Mouse (Mus musculus) heart, embryonic 13.5 days (tissue): ENCODE data around the gene Fli1. TPM values are rescaled to one million over a fixed set of nuclear protein-coding genes. Genes with fewer than 3 reads are reported as not detected.

Experiments
- ATAC-seq: fragments of 200-750 bp; cut with Nextera tagmentation; 2 replicates; pipeline ENCODE4 v1.8.0; 2017; ENCODE audit warnings: moderate TSS enrichment; ENCODE audit not compliant: insufficient number of reproducible peaks, low FRiP score, low TSS enrichment; ENCODE audit errors: extremely low read depth
- H3K27ac ChIP-seq: fragments of 300-500 bp; sonication (generic); replicated peaks from 2 replicates; pipeline ENCODE4 v1.5.1; 2015; ENCODE audit warnings: moderate library complexity, mild to moderate bottlenecking, inconsistent platforms
- H3K27me3 ChIP-seq: fragments of 300-500 bp; sonication (generic); replicated peaks from 2 replicates; pipeline ENCODE4 v1.6.1; 2015; ENCODE audit warnings: mild to moderate bottlenecking, inconsistent platforms
- H3K36me3 ChIP-seq: fragments of 300-500 bp; sonication (generic); 2 replicates; pipeline ENCODE4 v1.6.1; 2015; ENCODE audit warnings: mild to moderate bottlenecking, inconsistent platforms
- H3K4me1 ChIP-seq: fragments of 300-500 bp; sonication (generic); 2 replicates; pipeline ENCODE4 v1.6.1; 2015; ENCODE audit warnings: inconsistent platforms
- H3K4me2 ChIP-seq: fragments of 300-500 bp; sonication (generic); 2 replicates; pipeline ENCODE4 v1.6.1; 2015; ENCODE audit warnings: inconsistent platforms, mild to moderate bottlenecking, moderate library complexity
- H3K4me3 ChIP-seq: fragments of 300-500 bp; sonication (generic); 2 replicates; pipeline ENCODE4 v1.5.1; 2015; ENCODE audit warnings: moderate library complexity, mild to moderate bottlenecking, inconsistent platforms
- H3K9ac ChIP-seq: fragments of 300-500 bp; sonication (generic); 2 replicates; pipeline ENCODE4 v1.6.1; 2015; ENCODE audit warnings: inconsistent platforms, mild to moderate bottlenecking, moderate library complexity
- H3K9me3 ChIP-seq: fragments of 300-500 bp; sonication (generic); 2 replicates; pipeline ENCODE4 v1.6.1; 2016; ENCODE audit warnings: inconsistent platforms
- WGBS: fragments of 180-500 bp; shearing (Covaris S2); methylation state at CpG from one replicate; pipeline ENCODE4 v1.1.7; 2015; ENCODE audit warnings: mixed read lengths; 5-methylcytosine and 5-hydroxymethylcytosine counted together
- polyA plus RNA-seq: library from polyadenylated mRNA; unstranded; fragments of >200 nt; fragmentation: Nextera tagmentation; extraction: Ambion mirVana; gene quantifications from 2 replicates; pipeline ENCODE4 v1.2.1, GENCODE M21; 2015

The Fli1 gene
- polyA plus RNA-seq, 1 experiment from 2014 or later, result 18.3 TPM

DNA sequence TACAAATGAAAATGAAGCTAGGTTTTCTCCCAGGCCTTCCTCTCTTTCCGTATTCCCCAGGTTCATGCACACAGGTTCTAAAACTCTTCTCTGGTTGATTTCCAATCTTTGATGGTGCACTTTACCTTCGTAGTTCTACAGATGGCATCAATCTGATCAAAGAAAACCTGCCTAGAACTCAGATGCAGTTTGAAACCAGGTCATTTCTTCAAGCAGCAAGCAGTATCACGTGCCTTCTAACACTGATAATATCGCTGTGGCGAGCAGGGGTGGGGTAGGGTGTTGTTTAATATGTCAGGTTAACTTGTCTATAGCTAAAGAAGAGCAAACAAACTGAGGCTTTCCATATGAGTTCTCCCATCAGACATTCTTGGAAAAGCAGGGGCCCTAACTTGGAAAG lies 4.5 kb downstream of the Fli1 start:
- H3K9ac ChIP-seq, result no peak overlapping the region
- 77% methylated on average over 5 of the region's 5 CpGs for WGBS
- peak overlapping the region; percentile 97 for H3K4me2 ChIP-seq

DNA sequence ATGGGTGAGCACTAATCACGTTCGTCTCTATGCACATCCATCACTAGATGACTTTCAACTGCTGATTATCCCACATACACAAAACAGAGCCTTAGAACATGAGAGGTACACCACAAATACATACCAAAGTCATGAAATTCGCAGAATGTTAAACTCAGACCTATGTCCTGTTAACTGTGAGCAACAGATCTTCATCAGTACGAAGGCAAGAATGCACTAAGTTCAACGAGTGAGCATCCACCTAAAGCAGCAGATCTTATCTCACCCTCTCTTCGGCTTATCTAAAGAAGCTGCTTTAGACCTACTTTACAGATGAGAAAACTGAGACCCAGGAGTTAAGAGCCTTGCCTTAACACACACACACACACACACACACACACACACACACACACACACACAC lies 5.0 kb downstream of the Fli1 start:
- Histone ChIP-seq H3K36me3 (no peaks in the 10 kb centered on the region), H3K9ac (peak overlapping the region; percentile 19; the same call in 1 of the 2 replicates)
- no peak for ATAC-seq

More for the DNA sequence above, 4.5 kb downstream of the Fli1 start:
- Histone ChIP-seq H3K4me1 (peaks cover 36% of the 10 kb centered on the region), H3K27me3 (peaks cover 37% of the 10 kb centered on the region), H3K9me3 (no peaks in the 10 kb centered on the region), H3K36me3 (no peaks in the 10 kb centered on the region), H3K27ac (no peak overlapping the region), H3K4me3 (peak overlapping the region; percentile 86)
- no peak for ATAC-seq

DNA sequence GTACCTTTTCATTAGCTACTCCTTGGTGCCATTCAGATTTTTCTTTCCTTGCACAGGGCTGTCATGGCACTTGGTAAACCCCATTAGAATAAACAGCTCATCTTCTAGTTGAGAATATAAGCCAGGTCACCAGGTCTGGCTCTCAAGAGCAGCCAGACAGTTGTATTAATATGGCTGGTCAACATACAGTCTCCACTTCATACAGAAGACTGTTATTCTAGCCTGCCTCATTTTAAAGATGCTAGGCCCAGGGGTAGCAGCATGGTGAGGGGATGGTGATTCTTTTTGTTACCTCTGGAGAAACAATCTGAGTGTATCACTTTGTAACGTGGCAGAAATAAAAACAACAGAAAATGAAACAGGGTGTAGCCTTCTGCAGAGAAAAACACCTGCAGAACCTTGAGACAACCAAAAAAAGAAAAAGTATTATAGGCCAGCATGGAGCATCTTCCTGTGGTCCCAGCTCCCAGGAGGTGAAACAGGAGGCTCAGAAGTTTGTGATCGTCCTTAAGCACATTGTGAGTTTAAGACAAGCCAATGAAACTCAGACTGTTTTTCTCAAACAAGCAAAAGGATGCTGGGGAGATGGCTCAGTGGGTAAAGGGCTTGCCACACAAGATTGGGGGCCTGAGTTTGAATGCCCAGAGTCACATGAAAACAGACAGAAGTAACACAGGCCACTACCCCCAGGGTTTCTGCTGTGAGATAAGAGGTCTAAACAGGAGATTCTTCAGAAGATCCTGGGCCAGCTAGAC lies 7.3 kb downstream of the Fli1 start:
- no peak overlapping the region for H3K4me2 ChIP-seq
- H3K27me3 ChIP-seq, result peaks cover 14% of the 10 kb centered on the region
- no peak overlapping the region for H3K9ac ChIP-seq
- H3K4me3 ChIP-seq, result no peak overlapping the region
- H3K9me3 ChIP-seq, result no peaks in the 10 kb centered on the region
- H3K36me3 ChIP-seq, result no peaks in the 10 kb centered on the region
- WGBS, result 60% methylated on average over 2 of the region's 2 CpGs
- H3K27ac ChIP-seq, result no peak overlapping the region
- H3K4me1 ChIP-seq, result peaks cover 21% of the 10 kb centered on the region; the same call in 1 of the 2 replicates
- no peak for ATAC-seq

More for the DNA sequence above, 5.0 kb downstream of the Fli1 start:
- H3K27ac ChIP-seq, result no peak overlapping the region
- peak overlapping the region; percentile 97 for H3K4me2 ChIP-seq
- peaks cover 33% of the 10 kb centered on the region for H3K27me3 ChIP-seq
- H3K9me3 ChIP-seq, result no peaks in the 10 kb centered on the region
- WGBS, result 55% methylated on average over 6 of the region's 6 CpGs
- peaks cover 32% of the 10 kb centered on the region for H3K4me1 ChIP-seq
- peak overlapping the region; percentile 86 for H3K4me3 ChIP-seq

DNA sequence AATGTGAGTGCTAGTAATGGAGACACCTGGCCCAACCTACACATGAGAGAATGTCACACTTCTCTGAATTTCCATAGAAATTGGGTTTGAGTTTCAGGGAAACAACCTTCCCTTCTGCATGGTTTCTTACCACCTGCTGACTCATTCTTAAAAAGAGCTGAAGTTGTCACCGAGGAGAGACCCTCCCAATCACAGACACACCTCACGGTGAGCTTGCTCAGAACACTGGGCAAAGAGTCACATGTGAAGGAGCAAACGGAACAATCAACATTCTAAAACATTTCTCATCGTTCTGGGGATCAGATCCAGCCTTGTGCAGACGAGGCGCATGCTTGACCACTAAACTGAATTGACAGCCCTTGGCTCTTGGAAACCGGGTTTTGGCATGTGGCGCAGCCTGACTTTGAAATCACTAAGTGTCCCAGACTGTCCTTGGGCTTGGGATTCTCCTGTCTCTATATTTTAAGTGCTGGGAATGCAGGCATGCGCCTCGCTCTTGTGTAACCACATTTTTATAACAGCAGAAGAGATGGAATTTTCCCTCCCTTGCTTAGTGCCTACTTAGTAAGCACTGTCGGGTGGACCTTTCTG lies 8.5 kb downstream of the Fli1 start:
- no peak overlapping the region for H3K9ac ChIP-seq
- H3K9me3 ChIP-seq, result no peaks in the 10 kb centered on the region
- WGBS, result 68% methylated on average over 11 of the region's 11 CpGs
- H3K27me3 ChIP-seq, result peaks cover 3% of the 10 kb centered on the region
- no peak for ATAC-seq
- no peak overlapping the region for H3K4me2 ChIP-seq
- H3K4me3 ChIP-seq, result no peak overlapping the region
- H3K27ac ChIP-seq, result no peak overlapping the region
- no peaks in the 10 kb centered on the region for H3K36me3 ChIP-seq
- peaks cover 21% of the 10 kb centered on the region for H3K4me1 ChIP-seq

DNA sequence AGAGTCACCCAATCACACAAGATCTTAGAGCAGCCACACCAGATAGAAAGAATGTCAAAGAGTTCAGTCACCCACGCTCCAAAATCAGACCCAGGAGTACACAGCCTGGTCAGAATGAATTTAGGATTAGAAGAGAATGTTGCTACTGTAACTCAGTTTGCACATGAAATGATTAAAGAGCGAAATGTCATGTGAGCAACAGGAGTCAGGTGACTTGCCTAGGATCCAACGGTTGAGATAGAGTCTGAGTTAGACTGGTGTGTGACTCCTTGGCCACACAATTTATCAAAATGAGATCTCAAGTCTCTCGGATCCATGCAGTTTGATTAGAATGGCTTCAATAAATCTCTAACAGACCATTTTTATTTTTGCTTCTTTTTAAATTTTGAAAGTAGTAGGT lies 11.1 kb downstream of the Fli1 start:
- Histone ChIP-seq H3K4me3 (no peak overlapping the region), H3K27ac (0 out of 2 replicates have a peak overlapping the region, but pooled peaks have one; percentile 15), H3K9ac (no peak overlapping the region), H3K4me1 (peaks cover 9% of the 10 kb centered on the region), H3K9me3 (no peaks in the 10 kb centered on the region), H3K4me2 (no peak overlapping the region), H3K27me3 (no peaks in the 10 kb centered on the region), H3K36me3 (no peaks in the 10 kb centered on the region)
- no peak for ATAC-seq
- 69% methylated on average over 4 of the region's 4 CpGs for WGBS

DNA sequence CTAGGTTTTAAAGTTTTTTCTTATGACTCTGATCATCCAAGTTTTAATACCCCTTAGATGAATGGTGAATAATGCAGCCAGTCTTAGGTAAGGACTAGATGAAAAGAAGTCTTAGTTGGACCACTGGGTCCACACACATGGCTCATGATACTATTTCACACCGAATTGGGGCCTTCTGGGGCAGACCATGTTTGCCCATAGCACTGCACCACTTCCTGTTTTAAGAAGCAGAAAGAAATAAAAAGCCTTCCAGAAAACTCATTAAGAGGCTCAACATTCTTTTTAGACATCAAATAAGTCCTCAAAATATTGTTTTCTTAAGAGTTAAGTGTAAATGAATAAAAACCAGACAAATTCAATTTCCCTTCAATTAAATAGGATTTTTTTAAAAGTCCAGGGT lies 11.7 kb downstream of the Fli1 start:
- H3K36me3 ChIP-seq, result no peaks in the 10 kb centered on the region
- no peak for ATAC-seq
- no peak overlapping the region for H3K27ac ChIP-seq
- WGBS, result 62% methylated on average over 1 of the region's 1 CpGs
- peaks cover 9% of the 10 kb centered on the region for H3K4me1 ChIP-seq
- H3K4me3 ChIP-seq, result no peak overlapping the region
- H3K9me3 ChIP-seq, result no peaks in the 10 kb centered on the region
- no peak overlapping the region for H3K4me2 ChIP-seq
- H3K27me3 ChIP-seq, result no peaks in the 10 kb centered on the region
- no peak overlapping the region for H3K9ac ChIP-seq

DNA sequence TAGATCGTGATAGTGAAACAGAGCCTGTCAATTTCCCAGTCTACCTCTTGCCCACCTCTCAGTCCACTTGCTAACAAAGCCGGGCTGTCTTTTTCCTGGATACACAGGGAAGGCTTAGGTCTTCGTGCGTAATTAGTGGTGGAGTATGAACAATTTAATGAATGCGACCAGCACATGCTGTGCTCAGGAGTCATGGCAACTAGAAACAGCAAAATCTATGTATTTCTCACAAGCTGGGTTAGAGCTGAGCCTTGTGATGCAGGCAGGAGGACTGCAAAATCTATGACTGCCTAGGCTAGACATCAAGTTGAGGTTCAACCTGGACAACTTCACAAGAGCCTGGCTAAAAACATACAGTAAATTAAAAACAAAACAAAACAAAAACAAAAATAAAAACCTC lies 12.5 kb downstream of the Fli1 start:
- Histone ChIP-seq H3K9me3 (no peaks in the 10 kb centered on the region), H3K4me2 (peak overlapping the region; percentile 12; the same call in 1 of the 2 replicates), H3K4me3 (no peak overlapping the region), H3K36me3 (no peaks in the 10 kb centered on the region), H3K9ac (no peak overlapping the region), H3K4me1 (peaks cover 13% of the 10 kb centered on the region), H3K27me3 (no peaks in the 10 kb centered on the region), H3K27ac (peak overlapping the region; percentile 72)
- 70% methylated on average over 5 of the region's 5 CpGs for WGBS
- no peak for ATAC-seq

DNA sequence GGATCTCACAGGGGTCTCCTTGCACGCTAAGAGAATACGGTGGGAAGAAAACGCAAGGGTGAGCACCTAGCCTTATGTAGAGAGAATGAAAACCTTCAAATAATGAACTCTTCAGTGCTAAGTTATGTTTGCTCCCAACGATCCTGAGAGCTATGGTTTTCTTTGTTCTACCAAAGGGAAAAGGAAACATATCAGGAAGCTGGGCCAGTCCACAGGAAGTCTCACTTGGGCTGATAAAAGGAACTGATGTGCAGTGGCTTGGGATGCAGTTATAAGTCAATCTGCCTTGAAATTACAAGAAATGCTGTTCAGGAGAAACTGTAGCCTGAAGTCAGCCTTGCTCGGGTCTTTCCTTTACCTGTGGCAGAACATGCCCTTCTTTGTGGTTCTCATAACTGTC lies 13.1 kb downstream of the Fli1 start:
- peak overlapping the region; percentile 72 for H3K27ac ChIP-seq
- H3K4me2 ChIP-seq, result peak overlapping the region; percentile 12; the same call in 1 of the 2 replicates
- H3K36me3 ChIP-seq, result no peaks in the 10 kb centered on the region
- WGBS, result 62% methylated on average over 5 of the region's 5 CpGs
- no peak overlapping the region for H3K4me3 ChIP-seq
- no peaks in the 10 kb centered on the region for H3K9me3 ChIP-seq
- peaks cover 15% of the 10 kb centered on the region for H3K4me1 ChIP-seq
- ATAC-seq, result no peak
- no peak overlapping the region for H3K9ac ChIP-seq
- H3K27me3 ChIP-seq, result no peaks in the 10 kb centered on the region

DNA sequence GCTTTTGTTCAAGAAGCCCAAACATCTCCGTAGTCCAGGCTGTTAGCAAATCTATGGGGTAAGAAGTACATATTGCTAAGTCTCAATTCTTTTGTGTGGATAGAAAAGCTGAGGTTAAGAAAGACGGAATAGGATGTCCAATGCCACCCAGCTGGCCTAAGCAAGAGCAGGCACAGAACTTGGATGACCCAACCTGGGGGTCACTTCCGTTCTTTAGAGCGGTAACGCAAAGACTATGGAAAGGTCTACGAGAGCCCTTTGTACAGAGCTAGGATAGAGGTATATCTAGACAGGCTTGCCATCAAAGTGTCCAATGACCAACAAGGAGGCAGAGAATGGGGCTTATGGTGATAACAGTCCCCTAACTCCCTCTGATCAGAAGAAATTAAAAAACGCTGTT lies 15.3 kb downstream of the Fli1 start:
- H3K9ac ChIP-seq, result no peak overlapping the region
- 86% methylated on average over 7 of the region's 7 CpGs for WGBS
- H3K27ac ChIP-seq, result peak overlapping the region; percentile 8; the same call in 1 of the 2 replicates
- H3K4me1 ChIP-seq, result peaks cover 27% of the 10 kb centered on the region
- no peaks in the 10 kb centered on the region for H3K36me3 ChIP-seq
- no peak for ATAC-seq
- no peak overlapping the region for H3K4me3 ChIP-seq
- no peaks in the 10 kb centered on the region for H3K27me3 ChIP-seq
- H3K4me2 ChIP-seq, result no peak overlapping the region
- no peaks in the 10 kb centered on the region for H3K9me3 ChIP-seq

DNA sequence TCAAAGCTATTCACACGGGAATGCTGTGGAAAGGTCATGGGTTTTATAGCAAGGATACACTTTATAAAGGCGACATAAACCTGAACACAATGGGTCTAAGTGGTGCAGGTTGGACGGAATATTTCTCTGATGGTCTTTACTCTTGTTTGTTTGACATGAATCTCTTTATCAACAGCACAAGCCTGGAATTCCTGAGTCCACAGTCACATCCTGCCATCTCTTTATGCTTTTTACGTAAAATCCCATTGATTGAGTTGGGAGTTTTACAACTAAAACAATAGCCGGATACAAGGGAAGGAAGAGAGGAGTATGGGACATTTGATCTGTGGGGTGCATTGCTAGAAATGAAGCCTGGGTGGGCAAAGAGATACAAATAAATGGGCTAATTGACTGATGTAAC lies 16.9 kb downstream of the Fli1 start:
- Histone ChIP-seq H3K27me3 (no peaks in the 10 kb centered on the region), H3K9me3 (no peaks in the 10 kb centered on the region), H3K4me1 (peaks cover 42% of the 10 kb centered on the region), H3K4me3 (no peak overlapping the region), H3K9ac (no peak overlapping the region), H3K36me3 (no peaks in the 10 kb centered on the region), H3K27ac (peak overlapping the region; percentile 63), H3K4me2 (no peak overlapping the region)
- 51% methylated on average over 5 of the region's 5 CpGs for WGBS
- no peak for ATAC-seq

DNA sequence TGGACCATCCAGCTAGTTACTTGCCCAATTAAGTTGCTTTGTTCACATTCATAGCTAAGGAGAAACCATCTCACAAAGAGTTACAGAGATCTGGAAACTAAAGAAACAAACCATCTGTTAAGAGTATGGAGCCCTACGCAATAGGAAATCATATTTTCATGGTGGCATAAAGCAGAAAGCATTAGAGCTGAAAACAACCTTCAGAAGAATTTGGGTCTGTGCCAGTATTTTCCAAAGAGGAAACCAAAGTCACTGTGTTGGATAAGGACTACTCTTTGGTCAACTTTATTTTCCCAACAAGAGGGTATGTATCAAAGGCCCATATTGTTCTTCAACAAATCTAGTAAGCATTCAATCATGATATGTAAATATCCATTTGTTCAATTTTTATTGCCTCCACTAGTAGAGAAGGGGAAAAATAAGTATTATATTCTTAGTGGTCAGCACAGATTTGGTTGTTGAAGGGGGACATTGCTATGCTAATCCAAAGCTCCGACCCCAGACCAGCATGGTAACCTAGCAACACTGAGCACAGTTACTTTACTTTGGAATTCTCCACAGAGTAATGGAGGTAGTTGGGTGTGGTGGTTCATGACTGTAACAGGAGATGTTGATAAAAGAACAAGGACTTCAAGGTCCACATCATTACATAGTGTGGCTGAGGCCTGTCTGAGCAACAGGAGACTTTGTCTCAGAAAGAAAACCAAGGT lies 20.0 kb downstream of the Fli1 start:
- peaks cover 59% of the 10 kb centered on the region for H3K4me1 ChIP-seq
- H3K27me3 ChIP-seq, result no peaks in the 10 kb centered on the region
- no peak overlapping the region for H3K4me2 ChIP-seq
- 0 out of 2 replicates have a peak overlapping the region, but pooled peaks have one; percentile 12 for H3K27ac ChIP-seq
- H3K36me3 ChIP-seq, result no peaks in the 10 kb centered on the region
- no peak for ATAC-seq
- no peak overlapping the region for H3K4me3 ChIP-seq
- H3K9me3 ChIP-seq, result no peaks in the 10 kb centered on the region
- 63% methylated on average over 2 of the region's 2 CpGs for WGBS
- no peak overlapping the region for H3K9ac ChIP-seq
